Mouse (Mus musculus) ES-Bruce4 (cell line): ENCODE data around the gene Wdr18. TPM values are rescaled to one million over a fixed set of nuclear protein-coding genes. Genes with fewer than 3 reads are reported as not detected.

Experiments
- H3K27ac ChIP-seq: 2 replicates; pipeline ENCODE4 v1.5.1; 2012; ENCODE audit warnings: low read length, inconsistent platforms; ENCODE audit not compliant: insufficient read depth
- H3K27me3 ChIP-seq: 2 replicates; pipeline ENCODE4 v1.6.1; 2012; ENCODE audit warnings: mild to moderate bottlenecking, low read length, inconsistent platforms; ENCODE audit not compliant: control insufficient read depth, poor library complexity, insufficient read depth, severe bottlenecking
- H3K36me3 ChIP-seq: 2 replicates; pipeline ENCODE4 v1.6.1; 2012; ENCODE audit warnings: inconsistent platforms, mild to moderate bottlenecking, low read length, moderate library complexity; ENCODE audit not compliant: control insufficient read depth, poor library complexity, insufficient read depth, severe bottlenecking
- H3K4me1 ChIP-seq: one replicate; pipeline ENCODE4 v1.8.1; 2011; ENCODE audit warnings: low read length; ENCODE audit not compliant: control insufficient read depth, insufficient read depth
- H3K4me3 ChIP-seq: 2 replicates; pipeline ENCODE4 v1.5.1; 2011; ENCODE audit warnings: low read depth, mild to moderate bottlenecking, low read length
- H3K9ac ChIP-seq: 2 replicates; pipeline ENCODE4 v1.6.1; 2012; ENCODE audit warnings: low read depth, mild to moderate bottlenecking, inconsistent platforms; ENCODE audit not compliant: poor library complexity, severe bottlenecking
- H3K9me3 ChIP-seq: replicated peaks from 2 replicates; pipeline ENCODE4 v1.6.1; 2012; ENCODE audit warnings: mild to moderate bottlenecking, low read length, inconsistent platforms; ENCODE audit not compliant: control insufficient read depth, poor library complexity, insufficient read depth, severe bottlenecking
- CTCF ChIP-seq: IDR thresholded peaks from one replicate; pipeline ENCODE4 v1.8.1; 2011; ENCODE audit warnings: low read depth, low read length
- EP300 ChIP-seq: IDR thresholded peaks from 2 replicates; pipeline ENCODE4 v1.6.1; 2011; ENCODE audit warnings: low read depth, low read length; ENCODE audit not compliant: insufficient read depth
- POLR2A ChIP-seq: IDR thresholded peaks from one replicate; pipeline ENCODE4 v1.8.1; 2011; ENCODE audit warnings: low read length; ENCODE audit not compliant: insufficient read depth
- polyA plus RNA-seq: library from polyadenylated mRNA; stranded (reverse); fragments of >200 nt; gene quantifications from 2 replicates; pipeline ENCODE4 v1.2.4, GENCODE M21; 2011; ENCODE audit warnings: low read depth; ENCODE audit not compliant: missing spikeins, insufficient read depth, insufficient read length

The Wdr18 gene
- polyA plus RNA-seq, 1 experiment: 55.3 TPM

DNA sequence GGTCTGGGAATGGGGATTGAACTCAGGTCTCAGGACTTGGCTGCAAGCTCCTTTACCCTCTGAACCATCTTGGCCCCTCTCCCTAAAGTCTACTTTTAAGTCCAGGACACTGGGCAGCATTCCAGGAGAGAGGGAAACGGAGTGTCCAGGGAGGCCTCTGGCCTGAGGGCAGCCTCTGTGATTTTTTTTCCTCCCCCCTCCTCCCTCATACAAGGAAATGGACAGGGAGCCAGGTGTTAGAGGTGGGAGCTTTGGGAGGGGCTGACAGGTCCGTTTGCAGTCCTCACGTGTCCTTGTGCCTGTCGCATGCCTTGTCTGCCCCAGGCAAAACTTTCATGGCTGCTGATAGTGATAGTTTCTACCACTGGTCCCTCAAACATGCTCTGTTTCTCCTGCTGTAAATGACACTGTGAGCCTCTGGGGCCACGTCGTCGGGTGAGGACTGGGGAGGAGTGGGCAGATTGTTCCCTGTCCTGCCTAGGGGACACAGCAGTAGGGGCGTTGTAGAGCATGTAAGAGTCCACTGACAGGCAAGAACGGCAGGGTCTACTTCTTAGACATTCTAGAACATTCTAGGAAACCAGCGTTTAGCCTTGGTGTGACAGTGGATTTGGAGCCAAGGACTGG lies 23.6 kb upstream of the Wdr18 start:
- Histone ChIP-seq H3K36me3 (no peaks in the 10 kb centered on the region), H3K4me3 (no peak overlapping the region), H3K9ac (no peak overlapping the region), H3K9me3 (no peaks in the 10 kb centered on the region), H3K4me1 (no peaks in the 10 kb centered on the region), H3K27me3 (no peaks in the 10 kb centered on the region), H3K27ac (no peak overlapping the region)
- no peak for TF ChIP-seq CTCF
- TF ChIP-seq EP300: no peak
- TF ChIP-seq POLR2A: no peak

DNA sequence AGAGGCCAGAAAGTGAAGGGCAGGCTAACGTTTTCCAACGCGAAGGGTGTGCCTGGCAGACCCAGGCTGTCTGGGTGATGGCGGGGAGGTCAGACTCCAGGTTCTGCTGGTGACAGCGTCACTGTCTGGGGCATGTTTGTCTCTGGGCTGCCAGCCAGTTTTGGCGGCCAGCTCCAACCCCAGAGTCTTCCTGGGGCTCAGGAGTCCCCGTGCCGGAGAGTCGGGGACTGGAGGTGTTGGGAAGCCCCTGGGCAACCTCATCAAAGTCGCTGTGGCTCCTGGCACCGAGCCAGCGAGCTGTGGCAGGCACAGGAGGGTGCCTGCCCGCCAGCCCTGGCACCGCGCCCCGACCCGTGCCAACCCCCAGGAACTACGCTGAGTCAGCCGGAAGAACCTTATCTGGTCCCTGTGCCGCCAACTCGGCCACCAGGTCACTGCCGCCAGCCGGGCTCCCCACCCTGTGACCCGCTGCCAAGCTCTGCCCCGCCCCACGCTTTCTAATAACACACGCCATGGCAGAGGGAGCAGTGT lies 23.0 kb upstream of the Wdr18 start:
- Histone ChIP-seq H3K9ac (no peak overlapping the region), H3K27me3 (no peaks in the 10 kb centered on the region), H3K4me1 (no peaks in the 10 kb centered on the region), H3K36me3 (no peaks in the 10 kb centered on the region), H3K4me3 (no peak overlapping the region), H3K9me3 (no peaks in the 10 kb centered on the region), H3K27ac (no peak overlapping the region)
- TF ChIP-seq POLR2A (no peak), EP300 (no peak), CTCF (no peak)

DNA sequence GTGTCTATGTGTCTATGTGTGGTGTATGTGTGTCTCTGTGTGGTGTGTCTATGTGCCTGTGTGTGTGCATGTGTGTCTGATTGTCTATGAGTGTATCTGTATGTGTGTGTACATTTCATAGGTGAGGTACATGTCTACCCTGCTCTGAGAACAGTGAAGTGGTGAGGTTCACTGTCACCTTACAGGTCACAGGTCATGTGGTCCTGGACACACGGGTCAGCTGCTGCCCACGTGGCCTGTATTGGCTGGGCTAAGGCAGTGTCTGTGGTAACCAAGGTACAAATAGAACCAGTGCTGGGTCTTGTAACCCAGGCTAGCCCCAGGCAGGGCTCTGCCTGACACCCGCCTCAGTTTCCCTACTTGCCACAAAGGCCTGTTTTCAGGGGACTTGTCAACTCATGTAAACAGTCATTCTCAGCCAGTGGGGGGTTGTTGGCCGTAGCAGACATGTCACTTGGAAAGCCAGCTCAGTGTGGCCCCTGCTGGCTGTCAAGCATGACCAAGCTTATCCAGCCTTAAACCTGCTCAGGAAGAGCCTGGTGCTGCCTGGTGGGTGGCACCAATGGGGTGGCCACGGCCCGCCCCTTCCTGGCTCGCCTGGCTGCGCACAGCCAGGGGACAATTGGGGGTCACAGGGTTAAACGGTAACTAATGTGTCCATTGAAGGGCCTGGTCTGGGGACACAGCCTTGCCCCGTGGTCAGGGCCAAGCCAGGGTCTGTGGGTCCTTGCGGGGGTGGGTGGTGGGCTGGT lies 22.0 kb upstream of the Wdr18 start:
- no peaks in the 10 kb centered on the region for H3K36me3 ChIP-seq
- H3K9ac ChIP-seq: no peak overlapping the region
- no peak overlapping the region for H3K4me3 ChIP-seq
- no peak overlapping the region for H3K27ac ChIP-seq
- no peaks in the 10 kb centered on the region for H3K4me1 ChIP-seq
- no peaks in the 10 kb centered on the region for H3K27me3 ChIP-seq
- TF ChIP-seq POLR2A (no peak), EP300 (no peak), CTCF (no peak)
- H3K9me3 ChIP-seq: no peaks in the 10 kb centered on the region

DNA sequence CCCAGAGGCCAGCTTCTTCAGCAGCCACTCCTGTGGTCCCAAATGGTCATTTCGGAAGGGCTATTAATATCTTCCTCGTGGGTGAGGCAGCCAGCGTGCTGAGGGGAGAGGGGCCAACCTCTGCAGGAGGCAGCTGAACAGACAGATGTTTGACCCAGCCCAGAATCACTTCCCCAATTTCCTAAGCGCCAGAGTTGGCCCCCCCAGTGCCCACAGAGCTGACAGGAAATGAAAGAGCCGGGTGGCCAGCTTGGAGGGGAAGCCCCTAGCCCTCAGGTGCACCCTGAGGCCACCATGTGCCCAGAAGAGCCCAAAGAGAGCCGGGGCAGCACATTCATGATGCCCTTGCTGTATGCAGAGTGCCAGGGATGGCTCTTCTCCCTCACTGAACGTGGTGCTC lies 19.2 kb upstream of the Wdr18 start:
- Histone ChIP-seq H3K27ac (no peak overlapping the region), H3K9ac (no peak overlapping the region), H3K4me1 (peaks cover 1% of the 10 kb centered on the region), H3K9me3 (no peaks in the 10 kb centered on the region), H3K27me3 (no peaks in the 10 kb centered on the region), H3K36me3 (no peaks in the 10 kb centered on the region), H3K4me3 (no peak overlapping the region)
- TF ChIP-seq POLR2A (no peak), EP300 (no peak), CTCF (no peak)

DNA sequence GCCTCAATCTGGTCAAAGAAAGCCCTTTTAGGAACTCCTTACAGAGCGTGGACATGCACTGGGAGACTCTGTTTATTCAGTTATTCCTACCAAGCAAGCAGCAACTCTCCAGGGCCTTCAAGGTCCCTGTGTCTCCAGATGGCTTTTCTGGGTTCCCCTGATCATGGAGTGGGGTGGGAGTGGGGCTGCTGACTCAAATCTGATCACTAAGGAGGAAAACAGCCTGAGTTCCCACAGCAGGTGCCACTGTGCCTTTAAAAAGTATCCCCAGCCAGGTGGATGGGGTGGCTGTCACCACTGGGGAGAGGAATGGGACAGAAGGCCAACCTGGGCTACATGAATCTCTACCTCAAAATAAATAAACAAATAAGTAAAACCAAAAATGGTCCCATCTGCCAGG lies 17.0 kb upstream of the Wdr18 start:
- TF ChIP-seq EP300 (no peak), POLR2A (no peak), CTCF (no peak)
- H3K27ac ChIP-seq: no peak overlapping the region
- H3K27me3 ChIP-seq: no peaks in the 10 kb centered on the region
- no peak overlapping the region for H3K9ac ChIP-seq
- H3K4me3 ChIP-seq: no peak overlapping the region
- no peaks in the 10 kb centered on the region for H3K36me3 ChIP-seq
- peaks cover 1% of the 10 kb centered on the region for H3K4me1 ChIP-seq
- no peaks in the 10 kb centered on the region for H3K9me3 ChIP-seq

DNA sequence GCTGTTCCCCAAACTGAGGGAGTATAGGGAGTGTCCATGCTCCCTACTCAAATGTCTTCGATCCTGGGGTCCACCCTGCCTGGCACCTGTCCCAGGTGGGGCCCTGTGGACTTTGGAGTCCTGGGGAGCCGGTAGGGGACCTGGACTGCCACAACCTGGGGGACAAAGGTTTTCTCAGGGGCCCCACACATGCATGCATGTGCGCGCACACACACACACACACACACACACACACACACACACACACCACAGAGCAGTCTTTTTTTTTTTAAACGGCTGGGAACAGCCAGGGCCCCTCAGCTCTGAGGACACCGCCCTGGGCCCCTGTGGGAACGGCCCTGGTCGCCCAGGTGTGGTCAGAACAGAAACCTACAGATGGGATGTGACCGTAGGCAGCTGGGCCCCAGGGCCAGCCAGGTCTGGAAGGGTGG lies 16.5 kb upstream of the Wdr18 start:
- Histone ChIP-seq H3K27me3 (no peaks in the 10 kb centered on the region), H3K4me3 (no peak overlapping the region), H3K9ac (no peak overlapping the region), H3K9me3 (no peaks in the 10 kb centered on the region), H3K27ac (no peak overlapping the region), H3K4me1 (peaks cover 1% of the 10 kb centered on the region), H3K36me3 (no peaks in the 10 kb centered on the region)
- TF ChIP-seq POLR2A: no peak
- no peak for TF ChIP-seq EP300
- no peak for TF ChIP-seq CTCF
